Mouse (Mus musculus) urinary bladder, postnatal 25 days (tissue): Measurements from ENCODE around the gene Efcab12.

ENCODE experiments used
- DNase-seq: peaks from one replicate; pipeline ENCODE4 v3.0.0; 2022; ENCODE audit warnings: low spot score

Efcab12 gene

DNA sequence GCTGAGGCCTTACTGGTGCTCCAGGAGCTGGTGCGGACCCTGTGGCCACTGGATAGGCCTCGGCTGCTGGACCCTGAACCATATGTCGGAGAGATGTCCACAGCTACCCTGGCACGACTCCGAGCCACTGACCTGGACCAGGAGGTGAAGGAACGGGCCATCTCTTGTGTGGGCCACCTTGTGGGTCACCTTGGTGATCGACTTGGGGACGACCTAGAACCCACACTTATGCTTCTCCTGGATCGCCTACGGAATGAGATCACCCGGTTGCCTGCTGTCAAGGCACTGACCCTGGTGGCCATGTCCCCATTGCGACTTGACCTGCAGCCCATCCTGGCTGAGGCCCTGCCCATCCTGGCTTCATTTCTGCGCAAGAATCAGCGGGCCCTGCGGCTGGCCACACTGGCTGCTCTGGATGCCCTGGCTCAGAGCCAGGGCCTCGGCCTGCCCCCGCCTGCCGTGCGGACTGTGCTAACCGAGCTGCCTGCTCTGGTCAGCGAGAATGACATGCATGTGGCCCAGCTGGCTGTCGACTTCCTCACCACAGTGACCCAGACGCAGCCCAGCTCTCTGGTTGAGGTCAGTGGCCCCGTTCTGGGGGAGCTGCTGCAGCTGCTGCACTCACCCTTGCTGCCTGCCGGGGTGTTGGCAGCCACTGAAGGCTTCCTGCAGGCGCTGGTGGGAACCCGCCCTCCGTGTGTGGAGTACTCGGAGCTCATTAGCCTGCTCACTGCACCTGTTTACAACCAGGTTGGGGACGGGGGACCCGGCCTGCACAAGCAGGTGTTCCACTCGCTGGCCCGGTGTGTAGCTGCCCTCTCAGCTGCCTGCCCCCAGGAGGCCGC lies 46.1 kb downstream of the Efcab12 start:
- DNase-seq: no peak

DNA sequence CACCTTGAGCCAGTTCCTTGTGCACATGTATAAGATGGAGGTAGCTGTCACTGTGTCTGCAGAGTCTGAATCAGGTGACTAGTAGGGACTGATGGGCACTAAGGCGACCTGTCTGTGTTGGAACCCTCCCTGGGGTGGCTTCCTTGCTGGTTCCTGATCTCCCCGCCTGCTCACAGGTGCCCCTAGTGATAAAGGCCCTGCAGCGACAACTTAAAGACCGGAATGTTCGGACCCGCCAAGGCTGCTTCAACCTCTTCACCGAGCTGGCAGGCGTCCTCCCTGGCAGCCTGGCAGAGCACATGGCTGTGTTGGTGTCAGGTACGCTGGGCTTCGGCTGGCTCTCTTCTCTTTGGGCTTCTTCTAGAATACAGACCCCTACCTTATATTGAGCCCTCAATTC lies 47.2 kb downstream of the Efcab12 start:
- DNase-seq: no peak

DNA sequence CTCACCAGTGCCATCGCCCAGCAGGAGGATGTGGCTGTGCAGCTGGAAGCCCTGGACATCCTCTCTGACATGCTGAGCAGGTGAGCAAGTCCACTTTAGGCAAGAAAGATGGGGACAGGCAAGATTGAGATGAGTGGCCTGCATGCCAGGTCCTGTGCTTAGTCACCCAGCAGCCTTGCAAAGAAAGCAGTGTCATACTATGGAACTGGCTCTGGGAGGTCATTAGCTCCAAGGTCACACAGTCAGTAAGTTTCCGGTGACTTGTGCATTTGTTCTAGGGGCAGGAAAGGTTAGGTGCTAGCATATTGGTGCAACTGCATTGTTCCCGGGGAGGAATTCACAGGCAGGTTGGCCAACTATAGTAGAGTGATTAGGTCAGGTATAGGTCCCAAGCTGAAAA lies 55.4 kb downstream of the Efcab12 start:
- DNase-seq: no peak

DNA sequence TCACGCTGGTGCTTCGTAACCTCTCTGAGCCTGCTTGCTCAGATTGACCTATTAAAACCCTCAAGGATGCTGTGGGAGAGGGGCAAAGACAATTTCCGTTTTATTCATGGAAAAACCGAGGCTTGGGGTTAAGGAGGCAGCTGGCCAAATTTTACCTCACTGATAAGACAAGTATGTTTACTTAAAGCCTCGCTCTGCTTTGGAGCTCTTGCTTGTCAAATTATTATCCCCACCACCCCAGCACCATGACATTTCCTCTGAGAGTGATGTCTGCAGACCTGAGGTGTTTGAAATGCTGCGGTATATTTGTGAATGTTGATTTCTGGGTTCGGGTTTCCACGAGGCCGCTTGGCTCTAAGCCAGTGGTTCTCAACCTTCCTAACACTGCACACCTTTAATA lies 61.8 kb downstream of the Efcab12 start:
- no peak for DNase-seq

DNA sequence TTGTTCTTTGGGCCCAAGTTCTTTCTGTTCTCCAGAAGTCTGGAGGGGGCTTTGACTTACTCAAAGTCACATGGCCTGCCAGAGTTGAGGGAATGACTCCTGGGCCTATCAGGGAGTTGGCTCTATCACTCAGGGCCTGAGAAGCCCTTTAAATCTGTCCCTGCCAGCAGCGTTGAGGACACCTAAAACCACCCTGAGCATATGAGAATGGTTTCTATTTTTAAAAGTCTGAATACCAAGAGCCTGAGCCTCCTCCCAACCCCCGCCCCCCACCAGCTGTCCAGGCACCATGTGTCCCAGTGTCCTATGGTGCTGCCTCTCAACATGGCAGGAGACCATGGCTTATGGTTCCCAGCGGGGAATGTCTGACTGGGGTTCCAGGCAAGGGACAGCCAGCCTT lies 62.4 kb downstream of the Efcab12 start:
- DNase-seq: no peak

DNA sequence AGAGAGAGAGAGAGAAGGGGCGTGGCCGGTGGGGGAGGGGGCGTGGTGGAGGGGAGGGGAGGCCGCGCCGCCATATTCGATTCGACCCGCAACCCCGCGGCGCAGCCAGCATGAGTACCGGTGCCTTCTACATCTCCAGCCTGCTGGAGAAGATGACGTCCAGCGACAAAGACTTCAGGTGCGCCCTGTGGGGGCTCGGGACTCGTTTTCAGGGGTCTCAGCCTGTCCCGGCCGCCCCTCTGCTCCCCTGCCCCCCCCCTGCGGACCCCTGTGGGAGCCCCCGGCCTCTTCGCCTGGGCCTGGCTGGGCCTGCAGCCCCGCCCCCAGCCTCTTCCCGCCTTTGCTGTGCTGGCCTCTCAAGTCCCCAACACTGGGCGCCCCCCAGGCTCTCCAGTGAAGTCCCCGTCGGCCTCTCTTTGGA lies 63.7 kb downstream of the Efcab12 start, which contains the start of gene Cand2:
Gene Cand2 (plus strand): TSS at position 38 of the 421 bp plus-strand sequence.
- peak; percentile 45 for DNase-seq

DNA sequence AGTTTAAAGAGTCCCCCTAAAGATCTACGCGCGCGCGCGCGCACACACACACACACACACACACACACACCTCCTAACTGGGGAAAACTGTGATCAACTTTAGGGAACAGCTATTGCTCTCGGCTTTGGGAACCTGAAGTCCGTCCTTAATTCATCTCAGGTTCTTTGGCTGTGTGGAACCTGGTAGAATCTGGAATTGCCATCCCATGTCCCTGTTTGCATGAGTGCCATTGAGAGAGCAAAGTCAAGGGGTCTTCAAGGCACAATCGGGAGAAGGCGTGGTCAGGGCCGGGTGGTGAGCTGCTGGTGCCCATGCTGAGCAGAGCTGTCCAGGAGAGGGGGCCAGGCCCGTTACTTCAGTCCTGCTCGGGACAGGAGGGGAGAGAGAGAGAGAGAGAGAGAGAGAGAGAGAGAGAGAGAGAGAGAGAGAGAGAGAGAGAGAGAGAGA lies 64.2 kb downstream of the Efcab12 start:
- no peak for DNase-seq

DNA sequence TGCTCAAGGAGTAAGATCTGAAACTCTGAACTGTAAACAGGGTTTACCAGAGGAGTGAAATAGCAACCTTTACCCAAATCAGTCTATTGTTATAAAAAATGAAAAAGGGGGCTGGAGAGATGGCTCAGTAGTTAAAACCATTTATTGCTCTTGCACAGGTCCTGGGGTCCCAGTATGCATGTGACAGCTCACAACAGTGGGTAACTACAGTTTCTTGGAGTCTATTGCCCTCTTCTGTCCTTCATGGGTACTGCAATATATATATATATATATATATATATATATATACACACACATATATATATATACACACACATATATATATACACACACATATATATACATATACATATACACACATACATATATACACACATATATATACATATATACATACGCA lies 65.6 kb downstream of the Efcab12 start:
- DNase-seq: no peak

DNA sequence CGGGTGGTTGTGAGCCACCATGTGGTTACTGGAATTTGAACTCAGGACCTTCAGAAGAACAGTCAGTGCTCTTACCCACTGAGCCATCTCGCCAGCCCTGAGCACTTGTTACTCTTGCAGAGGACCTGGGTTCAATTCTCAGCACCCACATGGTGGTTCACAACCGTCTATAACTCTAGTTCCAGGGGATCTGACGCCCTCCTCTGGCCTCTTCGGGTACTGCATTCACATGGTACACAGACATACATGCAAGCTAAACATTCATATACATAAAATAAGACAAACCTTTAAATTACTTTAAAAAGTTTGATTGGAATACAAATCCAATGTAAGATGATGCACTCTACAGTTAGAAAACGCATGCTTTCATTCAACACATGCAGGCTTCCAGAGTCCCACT lies 66.0 kb downstream of the Efcab12 start:
- no peak for DNase-seq

DNA sequence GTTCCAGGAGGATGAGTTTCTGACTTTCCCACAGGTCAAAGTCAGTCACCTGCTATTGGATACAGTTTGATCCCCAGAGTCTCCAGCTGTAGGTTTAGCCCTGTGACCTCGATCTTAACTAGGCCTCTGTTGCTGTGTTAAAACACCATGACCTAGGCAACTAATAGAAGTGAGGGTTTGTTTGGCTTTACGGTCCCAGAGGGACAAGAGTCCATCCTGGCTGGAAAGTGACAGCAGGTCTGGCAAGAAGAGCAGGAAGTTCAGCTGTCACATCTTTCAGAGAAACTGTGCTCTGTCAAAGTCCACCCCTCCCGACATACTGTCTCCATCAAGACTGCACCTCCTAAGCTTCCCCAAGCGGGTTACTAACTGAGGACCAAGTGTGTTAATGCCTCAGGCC lies 67.4 kb downstream of the Efcab12 start:
- no peak for DNase-seq

DNA sequence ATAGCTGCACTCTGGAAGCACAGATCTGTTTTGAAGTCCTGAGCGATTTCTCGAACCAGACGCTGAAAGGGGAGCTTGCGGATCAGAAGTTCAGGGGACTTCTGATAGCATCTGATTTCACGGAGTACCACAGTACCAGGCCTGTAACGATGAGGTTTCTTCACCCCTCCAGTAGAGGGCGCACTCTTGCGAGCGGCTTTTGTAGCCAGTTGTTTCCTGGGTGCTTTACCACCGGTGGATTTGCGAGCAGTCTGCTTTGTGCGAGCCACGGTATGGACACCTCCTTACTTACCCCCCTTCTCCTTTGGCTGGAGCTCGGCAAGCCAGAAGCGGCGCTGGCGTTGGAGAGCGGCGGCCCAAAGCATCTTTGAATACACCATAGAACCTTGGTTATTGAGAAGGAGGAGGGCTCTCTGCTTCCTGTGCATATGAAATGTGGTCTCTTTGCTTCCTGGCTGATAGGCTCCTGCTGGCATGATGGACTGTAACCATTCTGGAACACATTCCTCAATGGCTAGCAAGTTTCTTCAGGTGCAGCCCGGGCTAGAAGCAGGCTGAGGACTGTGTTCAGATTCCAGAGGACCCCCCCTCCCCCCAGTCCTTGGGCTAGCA lies 68.0 kb downstream of the Efcab12 start:
- no peak for DNase-seq

DNA sequence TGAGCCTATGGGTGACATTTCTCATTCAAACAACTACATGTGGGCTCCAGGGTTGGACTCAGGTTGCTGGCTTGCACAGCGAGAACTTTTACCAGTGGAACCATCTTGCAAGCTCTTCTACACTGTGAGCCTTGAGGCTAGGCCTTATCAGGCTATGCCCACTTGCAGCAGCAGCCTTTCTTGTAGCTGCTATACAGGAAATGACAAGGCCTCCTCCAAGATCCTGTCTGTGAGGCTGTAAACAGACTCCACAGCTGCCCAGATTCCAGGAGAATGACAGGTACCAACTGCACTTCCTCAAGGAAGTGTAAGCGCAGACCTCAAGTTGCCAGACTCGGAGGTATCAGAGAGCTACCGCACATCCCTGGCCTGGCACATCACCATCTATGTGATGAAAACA lies 70.0 kb downstream of the Efcab12 start:
- DNase-seq: no peak

DNA sequence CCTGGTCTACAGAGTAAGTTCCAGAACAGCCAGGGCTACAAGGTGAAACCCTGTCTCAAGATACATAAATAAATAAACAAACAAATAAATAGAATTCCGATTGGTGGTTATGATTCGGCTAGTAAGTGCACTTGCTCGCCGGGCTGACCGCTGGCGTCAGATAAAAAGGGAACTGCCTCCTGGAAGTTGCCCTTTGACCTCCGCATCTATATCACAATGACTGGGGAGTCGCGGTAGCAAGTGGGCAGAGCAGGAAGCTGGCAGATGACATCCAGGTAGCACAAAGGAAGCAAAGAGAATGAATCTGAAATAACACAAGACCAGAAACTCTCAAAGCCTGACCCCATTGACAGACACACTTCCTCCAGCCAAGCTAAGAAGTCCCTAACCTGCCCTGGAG lies 70.9 kb downstream of the Efcab12 start:
- DNase-seq: no peak

DNA sequence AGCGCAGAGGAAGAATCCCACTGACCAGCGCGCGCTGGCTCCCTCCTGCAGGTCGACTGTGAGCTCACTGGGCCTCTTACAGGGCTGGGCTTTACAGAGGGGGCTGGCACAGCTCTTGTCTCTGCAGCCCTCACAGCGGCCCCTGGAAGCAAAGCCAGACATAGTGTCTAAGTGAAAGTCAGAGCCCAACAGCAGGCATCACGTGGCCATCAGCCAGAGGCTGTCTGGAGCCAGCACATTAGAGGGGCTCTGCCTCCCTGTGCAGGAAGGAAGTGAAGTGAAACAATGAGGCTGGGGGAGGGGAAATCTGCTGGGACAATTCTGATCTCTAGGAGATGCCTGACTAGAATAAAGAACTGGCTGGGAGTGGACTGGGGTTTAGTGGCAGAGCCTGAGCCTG lies 74.0 kb downstream of the Efcab12 start:
- DNase-seq: no peak

DNA sequence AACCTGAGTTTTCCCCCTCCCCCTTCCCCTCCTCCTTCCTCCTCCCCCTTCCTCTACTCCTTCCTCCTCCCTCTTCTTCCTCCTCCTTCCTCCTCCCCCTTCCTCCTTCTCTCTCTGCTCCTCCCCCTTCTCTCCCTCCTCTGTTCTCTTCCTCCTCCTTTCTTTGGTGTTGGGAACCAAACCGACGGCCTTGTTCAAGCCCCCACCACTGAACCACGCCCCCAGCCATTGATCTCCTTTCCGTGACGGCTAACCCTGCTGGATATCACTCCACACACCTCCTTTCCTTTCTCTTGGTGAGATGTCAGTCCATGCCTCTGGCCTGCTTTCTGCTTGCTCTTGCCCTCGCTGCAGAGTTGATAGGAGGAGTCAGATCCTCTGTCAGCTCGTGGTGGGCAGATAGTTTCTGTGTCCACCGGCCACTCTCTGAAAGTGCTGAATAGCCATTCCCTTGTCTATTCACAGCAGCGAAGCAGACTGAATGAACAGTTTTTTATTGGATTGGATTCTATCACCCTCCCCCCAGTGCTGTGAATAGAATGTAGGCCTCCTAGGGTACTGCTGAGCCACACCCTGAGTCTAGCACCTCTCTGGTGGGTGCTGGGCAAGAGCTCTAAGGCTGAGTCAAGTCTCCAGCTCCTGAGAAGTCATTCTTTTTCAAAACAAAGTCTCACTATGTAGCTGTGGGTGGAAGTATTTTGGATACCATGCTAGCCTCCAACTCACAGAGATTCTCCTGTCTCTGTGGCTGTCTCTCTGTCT lies 76.0 kb downstream of the Efcab12 start, which contains the start of gene Tmem40:
Gene Tmem40 (minus strand): TSS at position 416 of the 762 bp plus-strand sequence.
- DNase-seq: no peak

DNA sequence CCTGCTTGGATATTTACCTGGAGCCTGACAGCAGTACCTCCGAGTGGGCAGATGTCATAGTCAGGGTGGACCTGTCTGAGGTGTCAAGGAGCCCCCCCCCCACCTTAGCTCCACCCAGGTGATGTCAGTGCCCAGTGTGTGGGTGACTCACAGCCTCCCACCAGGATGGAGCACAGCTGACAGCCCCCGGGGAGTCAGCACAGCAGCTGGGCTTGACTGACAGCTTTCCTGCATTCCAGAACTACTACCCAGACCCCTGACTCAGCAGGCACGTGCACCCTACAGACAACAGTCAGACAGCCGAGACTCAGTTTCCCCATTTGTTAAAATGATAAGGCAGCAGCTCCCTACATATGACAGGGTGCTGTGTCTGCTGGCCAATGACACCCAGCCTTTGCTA lies 77.2 kb downstream of the Efcab12 start:
- DNase-seq: no peak
